Mouse (Mus musculus): ENCODE data around the gene Cers6.

DNA sequence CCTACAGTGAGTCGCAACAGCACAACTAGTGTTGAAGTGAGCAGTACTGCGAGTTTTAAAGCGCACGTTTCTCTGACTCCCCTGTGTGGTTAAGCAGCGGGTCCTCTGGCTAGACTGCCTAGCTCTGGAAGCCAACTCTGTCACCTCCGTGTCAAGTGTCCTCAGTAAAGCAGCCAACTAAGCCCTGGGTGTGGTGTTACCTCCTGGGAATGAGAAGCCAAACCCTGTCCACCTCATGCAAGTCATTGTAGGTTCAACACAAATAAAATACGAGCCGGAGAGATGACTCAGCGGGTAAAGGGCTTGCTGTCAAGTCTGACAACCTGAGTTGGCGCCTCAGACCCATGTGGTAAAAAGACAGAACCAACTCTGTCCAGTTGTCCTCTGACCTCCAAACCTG, 287.9 kb downstream of the Cers6 start:
- TF ChIP-seq CTCF (IDR thresholded peaks at IDR 0.05) (no peak), POLR2A (IDR thresholded peaks at IDR 0.05; ENCODE audit: insufficient read depth, low read depth, low read length) (no peak)
